Mouse (Mus musculus): Measurements from ENCODE around the gene Cep290. TPM values are rescaled to one million over a fixed set of nuclear protein-coding genes. Genes with fewer than 3 reads are reported as not detected.
A peak's percentile ranks its signal among the peaks of the same experiment; 100 is the strongest.

Cep290 gene
- polyA plus RNA-seq, 1 experiment: 9.8 TPM

DNA sequence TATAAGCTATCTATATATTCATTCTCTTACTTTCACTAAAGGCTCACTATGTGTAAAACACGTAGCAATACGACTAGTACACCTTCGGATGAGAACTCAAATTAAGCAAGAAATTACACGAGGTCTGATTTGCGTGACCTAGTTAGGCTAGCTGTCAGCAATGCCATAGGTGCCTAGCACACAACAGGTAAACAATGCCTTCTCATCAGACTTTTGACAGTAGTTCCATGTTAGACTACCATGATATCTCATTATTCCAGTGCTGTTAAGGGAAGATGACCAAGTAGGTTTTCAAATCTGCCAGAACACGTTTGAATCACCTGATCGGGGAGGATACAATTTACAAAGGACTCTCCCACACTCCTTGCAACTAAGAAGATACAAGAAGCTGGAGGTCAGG, 101.2 kb downstream of the Cep290 start:
- TF ChIP-seq POLR2A (IDR thresholded peaks at IDR 0.05; ENCODE audit: borderline replicate concordance, low read depth, low read length) (no peak), CTCF (IDR thresholded peaks at IDR 0.05; ENCODE audit: low read depth, low read length) (no peak)
- H3K27ac ChIP-seq (ENCODE audit: insufficient read depth, low read depth, low read length): no peak overlapping the region
- H3K4me1 ChIP-seq (ENCODE audit: control insufficient read depth, insufficient read depth, low read length): peaks cover 5% of the 10 kb centered on the region
- peak overlapping the region; percentile 71 for H3K4me3 ChIP-seq (ENCODE audit: insufficient read depth, low read length)

DNA sequence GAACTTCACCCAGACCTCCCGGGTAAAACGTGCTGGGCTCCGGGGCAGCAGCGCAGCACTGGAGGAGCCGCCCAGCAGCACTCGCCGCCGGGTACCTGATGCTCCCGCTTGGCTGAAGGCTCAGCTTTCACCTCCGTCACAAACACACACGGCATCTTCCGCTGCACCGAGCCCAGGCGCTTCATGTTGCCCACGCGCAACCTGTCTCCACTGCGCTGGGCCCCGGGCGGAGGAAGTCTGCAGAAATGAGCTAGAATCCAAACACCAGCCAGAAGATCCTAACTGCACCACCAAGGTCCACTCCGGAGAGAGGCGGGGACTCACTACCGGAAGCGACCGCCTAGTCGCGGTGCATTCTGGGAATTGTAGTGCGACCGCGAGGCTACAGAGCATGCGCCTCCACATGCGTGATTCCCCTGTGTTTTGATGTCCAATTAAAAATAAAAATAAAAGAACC, 101.6 kb downstream of the Cep290 start:
- Histone ChIP-seq H3K4me1 (ENCODE audit: control insufficient read depth, insufficient read depth, low read length) (peaks cover 5% of the 10 kb centered on the region), H3K27ac (ENCODE audit: insufficient read depth, low read depth, low read length) (peak overlapping the region; percentile 23), H3K4me3 (ENCODE audit: insufficient read depth, low read length) (peak overlapping the region; percentile 71)
- TF ChIP-seq POLR2A (IDR thresholded peaks at IDR 0.05; ENCODE audit: borderline replicate concordance, low read depth, low read length) (no peak), CTCF (IDR thresholded peaks at IDR 0.05; ENCODE audit: low read depth, low read length) (no peak)

DNA sequence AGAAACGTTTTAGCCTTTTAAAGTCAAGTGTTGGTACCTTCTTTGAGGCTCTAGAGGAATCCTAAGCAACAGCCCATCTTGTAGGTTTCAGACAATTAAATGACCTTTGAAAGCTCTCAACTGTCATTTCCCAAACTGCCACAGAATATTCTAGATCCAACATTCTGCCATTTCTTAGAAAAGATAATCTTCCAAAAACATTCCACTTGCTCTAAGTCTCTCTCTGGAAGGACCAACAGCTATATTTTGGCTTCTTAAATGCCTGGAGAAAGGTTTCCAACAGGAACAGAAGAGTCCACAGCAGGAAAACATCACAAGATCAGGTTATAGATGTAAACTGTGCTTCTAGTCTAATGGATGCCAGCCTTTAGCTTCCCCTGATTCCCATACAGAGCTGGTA, 103.0 kb downstream of the Cep290 start, which contains the start of the genes 4930430F08Rik and 1700017N19Rik:
4930430F08Rik (minus strand) TSS at position 101 of the 400 bp plus-strand sequence.
1700017N19Rik (plus strand) TSS at position 162 of the 400 bp plus-strand sequence.
- Histone ChIP-seq H3K4me3 (ENCODE audit: insufficient read depth, low read length) (0 out of 2 replicates have a peak within 1 kb of the TSS, but pooled peaks have one; percentile 71), H3K27ac (ENCODE audit: insufficient read depth, low read depth, low read length) (no peak within 1 kb of the TSS)

DNA sequence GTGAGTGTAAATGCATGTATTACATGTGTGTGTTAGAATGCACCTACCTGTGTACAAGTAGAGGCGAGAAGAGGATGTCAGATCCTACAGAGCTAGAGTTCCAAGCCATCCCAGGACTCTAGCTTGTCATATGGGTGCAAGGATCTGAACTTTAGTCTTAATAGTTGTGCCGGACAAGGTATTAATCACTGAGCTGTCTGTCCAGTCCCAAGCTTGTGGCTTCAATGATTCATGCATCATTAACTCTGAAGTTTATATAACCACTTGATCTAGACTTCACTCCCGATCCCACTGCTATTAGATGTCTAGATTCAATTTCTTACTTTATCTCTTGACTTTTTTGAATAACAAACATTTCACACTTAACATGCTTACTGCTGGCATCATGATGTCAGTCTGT, 111.0 kb downstream of the Cep290 start:
- Histone ChIP-seq H3K27ac (ENCODE audit: insufficient read depth, low read depth, low read length) (no peak overlapping the region), H3K4me1 (ENCODE audit: control insufficient read depth, insufficient read depth, low read length) (no peaks in the 10 kb centered on the region), H3K4me3 (ENCODE audit: insufficient read depth, low read length) (no peak overlapping the region)
- TF ChIP-seq POLR2A (IDR thresholded peaks at IDR 0.05; ENCODE audit: borderline replicate concordance, low read depth, low read length) (no peak), CTCF (IDR thresholded peaks at IDR 0.05; ENCODE audit: low read depth, low read length) (no peak)

More for the DNA sequence above, 103.0 kb downstream of the Cep290 start, which contains the start of the genes 4930430F08Rik and 1700017N19Rik:
- peaks cover 5% of the 10 kb centered on the region for H3K4me1 ChIP-seq (ENCODE audit: control insufficient read depth, insufficient read depth, low read length)
- TF ChIP-seq CTCF (IDR thresholded peaks at IDR 0.05; ENCODE audit: low read depth, low read length): no peak
- no peak for TF ChIP-seq POLR2A (IDR thresholded peaks at IDR 0.05; ENCODE audit: borderline replicate concordance, low read depth, low read length)

DNA sequence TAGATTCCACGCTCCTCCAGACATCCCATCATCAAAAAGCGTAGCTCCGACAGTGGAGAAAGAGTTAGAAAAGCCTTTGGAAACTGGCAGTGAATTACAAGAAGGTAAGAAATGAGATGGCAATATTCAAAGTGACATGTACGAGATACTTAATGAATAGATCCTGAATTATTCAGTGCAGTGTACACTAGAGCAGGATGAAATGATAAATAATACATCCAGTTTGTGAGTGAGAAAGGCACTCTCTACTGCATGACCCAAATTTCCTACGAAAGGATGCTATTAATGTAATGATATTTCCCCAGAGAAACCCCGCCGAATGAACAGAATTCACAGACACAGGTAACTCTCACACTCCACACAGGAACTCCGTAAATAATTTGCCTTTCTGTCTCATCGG, 116.2 kb downstream of the Cep290 start:
- TF ChIP-seq CTCF (IDR thresholded peaks at IDR 0.05; ENCODE audit: low read depth, low read length) (no peak), POLR2A (IDR thresholded peaks at IDR 0.05; ENCODE audit: borderline replicate concordance, low read depth, low read length) (no peak)
- no peak overlapping the region for H3K27ac ChIP-seq (ENCODE audit: insufficient read depth, low read depth, low read length)
- no peaks in the 10 kb centered on the region for H3K4me1 ChIP-seq (ENCODE audit: control insufficient read depth, insufficient read depth, low read length)
- no peak overlapping the region for H3K4me3 ChIP-seq (ENCODE audit: insufficient read depth, low read length)

DNA sequence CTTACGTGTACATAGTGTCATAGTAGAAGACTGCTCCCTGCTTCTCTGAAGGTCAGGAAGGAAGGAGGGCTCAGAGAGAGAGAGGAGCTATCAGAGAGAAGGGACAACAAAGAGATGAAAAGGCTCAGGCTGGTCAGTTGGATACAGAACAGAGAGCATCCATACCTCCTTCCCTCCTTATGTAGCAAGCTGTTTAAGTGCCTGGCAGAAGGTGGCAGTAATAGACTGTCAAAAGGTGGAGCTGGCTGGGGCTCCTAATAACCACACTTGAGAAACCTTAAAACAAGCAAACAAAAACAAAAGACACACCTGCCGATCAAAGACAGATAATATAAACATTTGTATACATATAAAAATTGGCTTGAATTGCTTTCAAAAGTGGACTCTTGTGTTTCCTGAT, 116.9 kb downstream of the Cep290 start:
- no peak for TF ChIP-seq CTCF (IDR thresholded peaks at IDR 0.05; ENCODE audit: low read depth, low read length)
- Histone ChIP-seq H3K27ac (ENCODE audit: insufficient read depth, low read depth, low read length) (no peak overlapping the region), H3K4me3 (ENCODE audit: insufficient read depth, low read length) (no peak overlapping the region), H3K4me1 (ENCODE audit: control insufficient read depth, insufficient read depth, low read length) (no peaks in the 10 kb centered on the region)

DNA sequence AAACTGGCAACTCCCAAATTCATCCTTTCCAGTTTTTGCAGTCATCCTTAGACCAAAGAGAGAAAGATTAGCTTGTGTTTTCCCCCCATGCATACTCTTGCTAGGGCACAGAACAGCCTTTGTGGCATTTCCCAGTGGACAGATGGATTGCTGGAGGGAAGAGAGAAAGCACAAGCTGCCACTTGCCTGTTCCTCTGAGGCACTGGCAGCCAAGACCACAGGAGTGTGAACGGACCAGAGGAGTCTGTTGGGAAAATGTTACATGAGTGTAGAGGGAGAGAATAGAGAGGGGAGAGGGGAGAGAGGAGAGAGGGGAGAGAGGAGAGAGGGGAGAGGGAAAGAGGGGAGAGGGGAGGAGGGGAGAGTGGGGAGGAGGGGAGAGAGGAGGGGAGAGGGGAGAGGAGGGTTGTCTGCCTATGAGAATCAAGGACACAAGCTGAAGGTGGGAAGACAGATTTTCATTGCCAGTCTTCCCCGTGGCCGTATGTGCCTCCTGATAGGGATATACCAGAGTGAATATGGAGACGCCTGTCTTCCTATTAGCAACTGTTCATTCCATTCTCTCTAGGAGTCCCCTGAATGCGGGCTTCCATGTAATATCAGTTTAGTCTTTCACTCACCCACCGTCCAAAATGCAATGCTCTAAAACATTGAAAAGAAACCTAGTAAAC, 130.0 kb downstream of the Cep290 start:
- Histone ChIP-seq H3K4me3 (ENCODE audit: insufficient read depth, low read length) (no peak overlapping the region), H3K4me1 (ENCODE audit: control insufficient read depth, insufficient read depth, low read length) (no peaks in the 10 kb centered on the region), H3K27ac (ENCODE audit: insufficient read depth, low read depth, low read length) (no peak overlapping the region)
- TF ChIP-seq POLR2A (IDR thresholded peaks at IDR 0.05; ENCODE audit: borderline replicate concordance, low read depth, low read length) (no peak), CTCF (IDR thresholded peaks at IDR 0.05; ENCODE audit: low read depth, low read length) (no peak)

DNA sequence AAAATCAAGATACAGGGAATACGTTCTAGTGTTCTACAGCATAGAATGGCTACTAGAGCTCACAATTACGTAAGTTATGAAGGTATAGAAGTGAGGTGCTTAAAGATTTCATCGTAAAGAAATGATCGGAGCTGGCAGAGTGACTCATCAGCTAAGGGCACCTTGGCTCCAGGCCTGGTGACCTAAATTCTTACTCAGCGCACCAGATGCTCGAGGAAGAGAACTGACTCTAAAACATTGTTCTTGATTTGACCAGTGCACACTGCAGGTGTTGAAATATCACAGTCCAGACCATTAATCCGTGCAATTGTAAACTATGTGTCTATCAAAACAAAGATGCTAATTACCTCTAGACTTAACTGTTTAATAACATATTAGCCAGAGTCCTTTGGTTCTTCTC, 132.1 kb downstream of the Cep290 start:
- TF ChIP-seq CTCF (IDR thresholded peaks at IDR 0.05; ENCODE audit: low read depth, low read length) (no peak), POLR2A (IDR thresholded peaks at IDR 0.05; ENCODE audit: borderline replicate concordance, low read depth, low read length) (no peak)
- Histone ChIP-seq H3K4me1 (ENCODE audit: control insufficient read depth, insufficient read depth, low read length) (no peaks in the 10 kb centered on the region), H3K4me3 (ENCODE audit: insufficient read depth, low read length) (no peak overlapping the region), H3K27ac (ENCODE audit: insufficient read depth, low read depth, low read length) (no peak overlapping the region)

DNA sequence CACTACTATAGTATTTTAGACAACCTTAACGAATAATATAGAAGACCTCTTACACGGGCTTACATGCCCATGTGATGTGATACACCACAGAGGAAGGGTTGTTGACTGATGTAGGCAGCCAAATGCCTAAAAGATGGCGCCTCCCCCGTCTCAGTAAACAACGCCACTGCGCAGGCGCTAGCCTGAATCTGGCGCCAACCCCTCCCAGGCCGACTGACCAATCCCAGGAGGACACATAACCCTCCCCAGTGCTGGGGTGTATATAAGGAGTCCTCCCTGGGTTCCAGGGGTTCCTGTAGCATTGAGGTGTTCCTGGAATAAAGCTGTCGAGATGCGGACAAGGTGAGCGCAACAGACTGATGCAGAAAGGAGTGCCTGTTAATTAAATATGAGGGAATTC, 132.7 kb downstream of the Cep290 start:
- Histone ChIP-seq H3K27ac (ENCODE audit: insufficient read depth, low read depth, low read length) (no peak overlapping the region), H3K4me1 (ENCODE audit: control insufficient read depth, insufficient read depth, low read length) (no peaks in the 10 kb centered on the region), H3K4me3 (ENCODE audit: insufficient read depth, low read length) (no peak overlapping the region)
- no peak for TF ChIP-seq POLR2A (IDR thresholded peaks at IDR 0.05; ENCODE audit: borderline replicate concordance, low read depth, low read length)
- no peak for TF ChIP-seq CTCF (IDR thresholded peaks at IDR 0.05; ENCODE audit: low read depth, low read length)

DNA sequence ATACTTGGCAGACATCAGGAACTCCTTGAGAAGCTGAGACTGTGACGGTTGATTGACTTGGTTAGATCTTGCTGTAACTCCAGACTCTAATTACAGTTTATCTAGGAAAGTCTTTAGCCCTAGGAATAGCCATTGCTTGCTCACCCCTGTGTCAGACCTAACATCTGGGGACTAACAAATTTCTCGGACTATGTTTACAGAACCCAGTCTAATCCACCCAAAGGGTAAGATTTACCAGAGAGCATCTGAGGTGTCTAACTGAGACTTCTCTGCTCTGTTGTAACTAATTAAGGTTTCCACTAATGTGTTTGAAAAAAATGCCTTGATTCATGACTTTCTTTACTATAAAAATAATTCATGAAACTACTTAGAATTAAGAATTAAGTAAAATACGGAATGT, 135.1 kb downstream of the Cep290 start:
- H3K27ac ChIP-seq (ENCODE audit: insufficient read depth, low read depth, low read length): no peak overlapping the region
- no peak overlapping the region for H3K4me3 ChIP-seq (ENCODE audit: insufficient read depth, low read length)
- no peaks in the 10 kb centered on the region for H3K4me1 ChIP-seq (ENCODE audit: control insufficient read depth, insufficient read depth, low read length)
- TF ChIP-seq POLR2A (IDR thresholded peaks at IDR 0.05; ENCODE audit: borderline replicate concordance, low read depth, low read length): no peak

Other genes with a start within 250 kb of the Cep290 start
- gene Gm4301, start 151.9 kb upstream of the Cep290 start, polyA plus RNA-seq (2012; ENCODE audit: insufficient read depth, insufficient read length, missing spikeins): not detected in 2 replicates
- gene Gm4302, start 146.7 kb upstream of the Cep290 start, polyA plus RNA-seq (2012; ENCODE audit: insufficient read depth, insufficient read length, missing spikeins): not detected in 2 replicates
- not detected in 2 replicates for gene Gm4303, start 141.6 kb upstream of the Cep290 start, polyA plus RNA-seq (2012; ENCODE audit: insufficient read depth, insufficient read length, missing spikeins)
- gene Gm4305, start 136.5 kb upstream of the Cep290 start, polyA plus RNA-seq (2012; ENCODE audit: insufficient read depth, insufficient read length, missing spikeins): not detected in 2 replicates
- not detected in 2 replicates for gene Gm4307, start 126.2 kb upstream of the Cep290 start, polyA plus RNA-seq (2012; ENCODE audit: insufficient read depth, insufficient read length, missing spikeins)
- not detected in 2 replicates for gene Gm4312, start 105.0 kb upstream of the Cep290 start, polyA plus RNA-seq (2012; ENCODE audit: insufficient read depth, insufficient read length, missing spikeins)
- 13.3 and 14.5 TPM in 2 replicates for gene Tmtc3, start 208 bp upstream of the Cep290 start, polyA plus RNA-seq (2012; ENCODE audit: insufficient read depth, insufficient read length, missing spikeins)
- 8.9 and 10.0 TPM in 2 replicates for gene 4930430F08Rik, start 102.9 kb downstream of the Cep290 start, polyA plus RNA-seq (2012; ENCODE audit: insufficient read depth, insufficient read length, missing spikeins)
- not detected in 2 replicates for gene 1700017N19Rik, start 102.9 kb downstream of the Cep290 start, polyA plus RNA-seq (2012; ENCODE audit: insufficient read depth, insufficient read length, missing spikeins)

Measured in bone marrow macrophage, adult 2 months (primary cell).